Mouse (Mus musculus): ENCODE measurements around the gene Ube2l3. TPM values are rescaled to one million over a fixed set of nuclear protein-coding genes. Genes with fewer than 3 reads are reported as not detected.

The Ube2l3 gene
- total and polyA plus RNA-seq, 3 experiments: 137 to 2,006 (median 297) TPM

DNA sequence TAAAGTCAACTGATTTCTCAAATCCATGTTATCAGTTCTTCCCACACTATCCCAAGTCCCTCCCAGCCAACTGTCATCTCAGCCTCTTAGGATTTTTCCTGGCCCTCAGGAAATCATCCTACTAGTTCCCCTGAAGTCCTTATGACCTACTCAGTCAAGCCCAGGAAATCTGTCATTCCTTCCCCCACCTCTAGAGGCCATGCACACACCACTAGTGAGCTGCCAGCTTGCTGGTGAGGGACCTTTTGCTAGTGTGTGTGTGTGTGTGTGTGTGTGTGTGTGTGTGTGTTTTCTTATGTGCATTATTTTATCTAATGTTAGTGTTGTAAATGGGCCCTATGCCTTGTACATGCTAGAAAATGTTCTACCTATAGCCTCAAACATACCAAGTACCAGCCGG is 75.2 kb downstream of the Ube2l3 start:
- Histone ChIP-seq H3K36me3 (ENCODE audit: control insufficient read depth in 1 of 2, insufficient read depth in 2 of 2, low read length in 2 of 2) (peaks cover 0 to 10% of the 10 kb centered on the region in 2 experiments; a peak in 2 of 4 replicates), H3K4me1 (ENCODE audit: control insufficient read depth in 1 of 2, insufficient read depth in 2 of 2, low read length in 2 of 2) (peaks cover 0 to 17% of the 10 kb centered on the region in 2 experiments; a peak in 2 of 4 replicates), H3K9me3 (replicated peaks; ENCODE audit: insufficient read depth, low read length) (no peaks in the 10 kb centered on the region), H3K9ac (ENCODE audit: control insufficient read depth, low read depth, low read length, poor library complexity, severe bottlenecking) (no peak overlapping the region), H3K27ac (ENCODE audit: control insufficient read depth, low read depth, low read length) (no peak overlapping the region), H3K79me2 (ENCODE audit: control insufficient read depth, insufficient read depth, low read length, poor library complexity) (peaks cover 29% of the 10 kb centered on the region), H3K4me3 (ENCODE audit: control insufficient read depth in 1 of 2, insufficient read depth in 1 of 2, low read depth in 2 of 2, low read length in 2 of 2) (no peak overlapping the region), H3K27me3 (ENCODE audit: control insufficient read depth in 1 of 2, insufficient read depth in 2 of 2, low read length in 2 of 2) (no peaks in the 10 kb centered on the region)
- peak; percentile 83 for DNase-seq (ENCODE audit: low read depth, low spot score)
- TF ChIP-seq CTCF (IDR thresholded peaks at IDR 0.05 in 2 of 3, conservative IDR thresholded peaks at IDR 0.05 in 1 of 3; ENCODE audit: control insufficient read depth in 1 of 3, insufficient read depth in 1 of 3, low read depth in 2 of 3, low read length in 3 of 3, poor library complexity in 1 of 3, severe bottlenecking in 1 of 3) (peak; percentile 58 to 82 (median 75)), POLR2AphosphoS2 (IDR thresholded peaks at IDR 0.05; ENCODE audit: low read length) (no peak), ZC3H11A (IDR thresholded peaks at IDR 0.05; ENCODE audit: low read depth, low read length) (peak; percentile 46), RAD21 (IDR thresholded peaks at IDR 0.05; ENCODE audit: low read depth, low read length) (peak; percentile 80), NRF1 (IDR thresholded peaks at IDR 0.05; ENCODE audit: insufficient read depth, low read depth, low read length, poor library complexity, severe bottlenecking) (no peak), SMC3 (IDR thresholded peaks at IDR 0.05; ENCODE audit: low read depth, low read length) (peak; percentile 66)

DNA sequence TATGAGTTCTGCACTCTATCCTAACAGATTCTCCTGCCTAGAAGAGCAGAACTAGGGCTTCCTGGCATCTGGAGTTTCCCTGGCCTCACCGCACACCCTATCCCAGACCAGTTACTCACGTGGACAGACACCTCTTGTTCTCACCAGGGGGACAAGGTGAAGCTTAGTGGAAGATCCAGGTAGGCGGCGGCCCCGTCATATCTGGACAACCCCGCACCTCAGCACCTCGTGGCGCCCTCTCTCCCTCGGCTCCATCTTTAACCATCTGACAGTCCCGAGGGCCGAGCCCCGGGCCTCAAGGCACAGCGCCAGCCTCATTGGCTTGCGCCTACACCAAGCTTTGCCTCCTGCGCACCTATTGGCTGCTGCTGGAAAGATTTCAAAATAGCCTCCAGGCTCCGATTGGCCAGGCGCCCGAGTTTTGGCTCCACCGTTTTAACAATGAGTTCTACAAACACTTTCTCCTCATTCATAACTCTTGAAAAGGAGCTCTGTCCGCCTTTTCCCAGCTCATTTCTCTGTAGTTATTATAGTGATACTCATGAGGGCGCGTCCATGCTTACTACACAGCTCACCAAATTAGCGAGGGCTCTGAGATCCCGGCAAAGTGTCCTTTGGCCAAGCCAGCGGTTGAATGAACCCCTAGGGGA is 77.5 kb downstream of the Ube2l3 start, which contains the start of gene 2610318N02Rik:
2610318N02Rik (minus strand) TSS at position 297 of the 650 bp plus-strand sequence.
- H3K27me3 ChIP-seq (ENCODE audit: control insufficient read depth in 1 of 2, insufficient read depth in 2 of 2, low read length in 2 of 2): no peaks in the 10 kb centered on the region
- H3K9me3 ChIP-seq (replicated peaks; ENCODE audit: insufficient read depth, low read length): no peaks in the 10 kb centered on the region
- peak within 1 kb of the TSS; percentile 79 for H3K9ac ChIP-seq (ENCODE audit: control insufficient read depth, low read depth, low read length, poor library complexity, severe bottlenecking)
- H3K36me3 ChIP-seq (ENCODE audit: control insufficient read depth in 1 of 2, insufficient read depth in 2 of 2, low read length in 2 of 2): peaks cover 0 to 10% of the 10 kb centered on the region in 2 experiments; a peak in 2 of 4 replicates
- peaks cover 0 to 9% of the 10 kb centered on the region in 2 experiments; a peak in 1 of 4 replicates for H3K4me1 ChIP-seq (ENCODE audit: control insufficient read depth in 1 of 2, insufficient read depth in 2 of 2, low read length in 2 of 2)
- H3K79me2 ChIP-seq (ENCODE audit: control insufficient read depth, insufficient read depth, low read length, poor library complexity): peaks cover 12% of the 10 kb centered on the region
- peak within 1 kb of the TSS; percentile 86 for H3K27ac ChIP-seq (ENCODE audit: control insufficient read depth, low read depth, low read length)
- peak; percentile 97 for DNase-seq (ENCODE audit: low read depth, low spot score)
- H3K4me3 ChIP-seq (ENCODE audit: control insufficient read depth in 1 of 2, insufficient read depth in 1 of 2, low read depth in 2 of 2, low read length in 2 of 2): peak within 1 kb of the TSS; percentile 68 to 90
- TF ChIP-seq MYC (IDR thresholded peaks at IDR 0.05; ENCODE audit: low read depth, low read length): peak; percentile 93
- TF ChIP-seq BHLHE40 (IDR thresholded peaks at IDR 0.05; ENCODE audit: borderline replicate concordance, low read depth, low read length): peak; percentile 41; the same call in 1 of the 2 replicates
- no peak for TF ChIP-seq ZC3H11A (IDR thresholded peaks at IDR 0.05; ENCODE audit: low read depth, low read length)
- TF ChIP-seq ZNF384 (IDR thresholded peaks at IDR 0.05; ENCODE audit: low read depth, low read length): no peak
- TF ChIP-seq POLR2AphosphoS2 (IDR thresholded peaks at IDR 0.05; ENCODE audit: low read length): peak; percentile 88
- TF ChIP-seq TBP (IDR thresholded peaks at IDR 0.05; ENCODE audit: low read depth, low read length): peak; percentile 92
- TF ChIP-seq NELFE (IDR thresholded peaks at IDR 0.05; ENCODE audit: low read depth, low read length): peak; percentile 82
- TF ChIP-seq JUND (IDR thresholded peaks at IDR 0.05; ENCODE audit: low read depth, low read length): no peak
- TF ChIP-seq ZMIZ1 (IDR thresholded peaks at IDR 0.05; ENCODE audit: low read depth, low read length): peak; percentile 76
- no peak for TF ChIP-seq MYB (IDR thresholded peaks at IDR 0.05; ENCODE audit: low read depth, low read length)
- TF ChIP-seq GABPA (IDR thresholded peaks at IDR 0.05; ENCODE audit: low read depth, low read length): no peak
- no peak; the same call in 1 of the 2 replicates for TF ChIP-seq POLR2AphosphoS5 (IDR thresholded peaks at IDR 0.05; ENCODE audit: borderline replicate concordance, low read depth, low read length)
- TF ChIP-seq TCF12 (IDR thresholded peaks at IDR 0.05; ENCODE audit: low read depth, low read length): no peak
- no peak for TF ChIP-seq ETS1 (IDR thresholded peaks at IDR 0.05; ENCODE audit: low read depth, low read length)
- no peak for TF ChIP-seq HCFC1 (IDR thresholded peaks at IDR 0.05; ENCODE audit: low read depth, low read length)
- TF ChIP-seq KAT2A (conservative IDR thresholded peaks at IDR 0.05; ENCODE audit: low read depth, low read length): no peak
- no peak for TF ChIP-seq MEF2A (IDR thresholded peaks at IDR 0.05; ENCODE audit: extremely low read depth, insufficient replicate concordance, low read depth, low read length, poor library complexity, severe bottlenecking)
- peak; percentile 62 for TF ChIP-seq NRF1 (IDR thresholded peaks at IDR 0.05; ENCODE audit: insufficient read depth, low read depth, low read length, poor library complexity, severe bottlenecking)
- TF ChIP-seq GATA1 (IDR thresholded peaks at IDR 0.05; ENCODE audit: low read depth, low read length): no peak
- TF ChIP-seq RCOR1 (IDR thresholded peaks at IDR 0.05; ENCODE audit: low read depth, low read length): no peak
- no peak for TF ChIP-seq CTCF (IDR thresholded peaks at IDR 0.05 in 2 of 3, conservative IDR thresholded peaks at IDR 0.05 in 1 of 3; ENCODE audit: control insufficient read depth in 1 of 3, insufficient read depth in 1 of 3, low read depth in 2 of 3, low read length in 3 of 3, poor library complexity in 1 of 3, severe bottlenecking in 1 of 3)
- TF ChIP-seq CHD2 (IDR thresholded peaks at IDR 0.05; ENCODE audit: low read length): no peak
- TF ChIP-seq MXI1 (IDR thresholded peaks at IDR 0.05; ENCODE audit: low read depth, low read length): peak; percentile 92
- TF ChIP-seq E2F4 (IDR thresholded peaks at IDR 0.05; ENCODE audit: borderline replicate concordance, low read depth, low read length): 0 out of 2 replicates have a peak, but pooled peaks have one; percentile 21
- TF ChIP-seq POLR2A (IDR thresholded peaks at IDR 0.05; ENCODE audit: control insufficient read depth in 1 of 2, insufficient read depth in 1 of 2, low read depth in 1 of 2, low read length in 2 of 2, poor library complexity in 1 of 2): peak; percentile 82 to 95
- TF ChIP-seq CHD1 (IDR thresholded peaks at IDR 0.05; ENCODE audit: low read depth, low read length): no peak
- TF ChIP-seq ZKSCAN1 (IDR thresholded peaks at IDR 0.05; ENCODE audit: low read depth, low read length): no peak
- peak; percentile 85 for TF ChIP-seq MAX (IDR thresholded peaks at IDR 0.05; ENCODE audit: low read length)
